Mouse (Mus musculus) ES-E14 (cell line): ENCODE results near the gene Ifitm6. TPM values are rescaled to one million over a fixed set of nuclear protein-coding genes. Genes with fewer than 3 reads are reported as not detected.

Source experiments
- DNase-seq: peaks from one replicate; pipeline ENCODE4 v3.0.0-alpha.2; 2013; ENCODE audit warnings: low read depth, low spot score
- H3K27ac ChIP-seq: 2 replicates; pipeline ENCODE4 v1.5.1; 2012; ENCODE audit warnings: low read depth, mild to moderate bottlenecking, low read length, moderate library complexity, mixed read lengths; ENCODE audit not compliant: poor library complexity, insufficient read depth, severe bottlenecking
- H3K36me3 ChIP-seq: 2 replicates; pipeline ENCODE4 v1.6.1; 2012; ENCODE audit warnings: mild to moderate bottlenecking, low read length, moderate library complexity, mixed read lengths; ENCODE audit not compliant: control insufficient read depth, poor library complexity, insufficient read depth, severe bottlenecking
- H3K4me1 ChIP-seq, 2 experiments: fragments of 150-350 bp in 1 of 2; sonication (generic) in 1 of 2; 2 replicates each; pipeline ENCODE4 v1.6.1; 2012; ENCODE audit warnings: low read length in 2 of 2, mild to moderate bottlenecking in 1 of 2, mixed read lengths in 1 of 2; ENCODE audit not compliant: control insufficient read depth in 2 of 2, insufficient read depth in 2 of 2, poor library complexity in 1 of 2
- H3K4me3 ChIP-seq, 2 experiments: fragments of 150-350 bp in 1 of 2; sonication (generic) in 1 of 2; 2 replicates each; pipeline ENCODE4 v1.5.1; 2012; ENCODE audit warnings: low read length in 2 of 2, low read depth in 1 of 2, mild to moderate bottlenecking in 1 of 2, mixed read lengths in 1 of 2; ENCODE audit not compliant: insufficient read depth in 1 of 2, poor library complexity in 1 of 2, severe bottlenecking in 1 of 2
- H3K9ac ChIP-seq: 2 replicates; pipeline ENCODE4 v1.6.1; 2012; ENCODE audit warnings: low read depth, mild to moderate bottlenecking, low read length, mixed read lengths; ENCODE audit not compliant: poor library complexity, insufficient read depth, severe bottlenecking
- H3K9me3 ChIP-seq: fragments of 150-350 bp; sonication (generic); 2 replicates; pipeline ENCODE4 v1.6.1; 2012; ENCODE audit warnings: low read depth, mild to moderate bottlenecking, low read length; ENCODE audit not compliant: control insufficient read depth, insufficient read depth
- CHD2 ChIP-seq: IDR thresholded peaks from 2 replicates; pipeline ENCODE4 v1.6.1; 2014; ENCODE audit warnings: mild to moderate bottlenecking, low read depth, low read length, inconsistent platforms
- HCFC1 ChIP-seq: IDR thresholded peaks from 2 replicates; pipeline ENCODE4 v1.6.1; 2012; ENCODE audit warnings: low read length, inconsistent platforms, borderline replicate concordance; ENCODE audit not compliant: insufficient read depth
- MAFK ChIP-seq: IDR thresholded peaks from 2 replicates; pipeline ENCODE4 v1.6.1; 2014; ENCODE audit warnings: mild to moderate bottlenecking, low read depth, low read length, inconsistent platforms; ENCODE audit not compliant: insufficient read depth
- ZC3H11A ChIP-seq: IDR thresholded peaks from 2 replicates; pipeline ENCODE4 v1.6.1; 2012; ENCODE audit warnings: low read depth, mild to moderate bottlenecking, inconsistent platforms, low read length, borderline replicate concordance
- ZNF384 ChIP-seq: IDR thresholded peaks from 2 replicates; pipeline ENCODE4 v1.6.1; 2012; ENCODE audit warnings: low read depth, low read length, inconsistent platforms
- in situ Hi-C, 2 experiments: fragments of 600-800 bp; cut with MboI; formaldehyde crosslinking; loops; one replicate each; pipeline ENCODE4 v1.15.1; 2025; ENCODE audit warnings: low sequenced_read_pairs in 2 of 2, inconsistent platforms in 1 of 2; ENCODE audit not compliant: unreplicated experiment in 2 of 2
- total RNA-seq: library from RNA; depleted of rRNA; stranded (reverse); fragments of 300-350 nt; gene quantifications from 2 replicates; pipeline ENCODE4 v1.2.3, GENCODE M21; 2012

Gene Ifitm6
- total RNA-seq, 1 experiment, result 0.36 TPM

DNA sequence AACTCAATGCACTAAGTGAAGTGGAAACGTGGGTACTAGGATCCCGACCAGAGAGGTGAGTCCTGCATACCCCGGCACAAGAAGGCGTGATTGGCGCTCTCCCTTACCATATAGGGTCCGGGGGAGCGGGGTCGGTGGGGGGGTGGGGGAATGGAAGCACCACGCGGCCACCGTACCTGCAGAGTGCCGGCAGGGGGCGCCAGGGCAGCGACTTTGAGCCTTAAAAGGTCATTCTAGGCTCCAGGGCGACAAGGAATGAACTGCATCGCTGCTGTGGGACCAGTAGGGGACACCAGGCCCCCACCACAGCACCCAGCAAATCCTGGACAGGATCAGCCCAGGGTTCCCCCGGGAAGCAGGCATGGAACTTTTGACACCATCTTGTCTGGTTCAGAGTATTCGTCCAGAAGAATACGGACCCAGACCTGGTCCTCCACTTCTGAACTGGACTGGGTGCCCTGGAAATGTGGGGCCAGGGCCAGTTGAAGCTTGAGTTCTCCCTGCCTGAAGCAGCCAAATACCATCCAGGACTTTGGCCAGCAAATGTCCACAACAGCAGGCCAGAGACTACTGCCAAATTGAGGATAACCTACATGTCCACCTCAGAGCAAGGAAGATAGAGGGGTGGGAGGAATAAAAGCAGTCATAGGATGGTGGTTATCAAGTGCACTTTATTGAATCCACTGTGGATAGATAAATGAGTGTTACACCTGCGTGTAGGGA, 8.6 kb downstream of the Ifitm6 start:
- in situ Hi-C loops, result no loop called here
- Histone ChIP-seq H3K4me1 (peaks cover 7 to 19% of the 10 kb centered on the region in 2 experiments; a peak in 2 of 4 replicates), H3K9me3 (no peaks in the 10 kb centered on the region), H3K9ac (peak overlapping the region; percentile 35; the same call in 1 of the 2 replicates), H3K36me3 (no peaks in the 10 kb centered on the region), H3K27ac (peak overlapping the region; percentile 91), H3K4me3 (peak overlapping the region; percentile 15 to 36; a peak in 3 of 4 replicates)
- TF ChIP-seq ZC3H11A (peak; percentile 92), MAFK (no peak), CHD2 (no peak), ZNF384 (no peak), HCFC1 (peak; percentile 61; the same call in 1 of the 2 replicates)
- DNase-seq, result peak; percentile 90

DNA sequence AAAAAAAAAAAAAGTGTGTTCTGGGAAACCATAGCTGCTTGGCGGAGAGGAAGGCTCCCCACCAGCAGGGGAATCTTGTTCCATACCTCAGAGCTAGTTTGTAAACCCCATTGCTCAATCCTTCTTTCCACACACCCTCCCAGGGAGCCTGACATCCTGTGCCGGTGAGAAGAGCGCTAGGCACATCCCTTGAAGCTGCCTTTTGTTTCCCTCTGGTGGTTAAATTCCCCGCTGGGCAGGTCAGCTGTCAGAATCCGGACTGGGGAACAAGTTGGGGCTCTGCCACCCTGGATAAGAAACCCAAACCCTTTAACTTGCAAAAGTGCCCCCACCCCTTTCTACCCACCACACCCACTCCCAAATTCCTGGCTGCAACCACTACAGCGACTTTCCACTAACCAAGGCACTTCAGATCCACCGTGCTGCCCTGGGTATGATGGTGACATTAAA, 9.4 kb downstream of the Ifitm6 start:
- H3K27ac ChIP-seq, result peak overlapping the region; percentile 91
- peak; percentile 54 for DNase-seq

DNA sequence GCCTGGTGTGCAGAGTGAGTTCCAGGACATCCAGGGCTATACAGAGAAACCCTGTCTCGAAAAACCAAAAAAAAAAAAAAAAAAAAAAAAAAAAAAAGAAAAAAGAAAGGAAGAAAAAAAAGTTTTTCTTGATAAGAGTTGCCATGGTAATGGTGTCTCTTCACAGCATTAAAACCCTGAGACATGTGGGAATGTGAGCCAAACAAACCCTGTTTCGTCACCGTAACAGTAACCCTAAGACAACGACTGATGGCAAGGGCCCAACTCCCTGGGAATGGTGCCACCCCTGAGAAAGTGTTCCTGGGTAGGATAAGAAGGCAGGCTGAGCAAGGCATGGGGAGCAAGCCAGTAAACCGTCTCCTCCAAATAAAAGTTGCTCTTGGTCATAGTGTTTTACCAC, 10.8 kb downstream of the Ifitm6 start:
- Histone ChIP-seq H3K9ac (no peak overlapping the region; the same call in 1 of the 2 replicates), H3K4me3 (no peak overlapping the region), H3K27ac (peak overlapping the region; percentile 91; the same call in 1 of the 2 replicates), H3K9me3 (no peaks in the 10 kb centered on the region), H3K4me1 (peaks cover 7 to 18% of the 10 kb centered on the region in 2 experiments; a peak in 2 of 4 replicates), H3K36me3 (no peaks in the 10 kb centered on the region)
- no peak for DNase-seq
- in situ Hi-C loops, result no loop called here
- no peak for TF ChIP-seq MAFK
- TF ChIP-seq ZNF384, result peak; percentile 70
- TF ChIP-seq ZC3H11A, result no peak
- no peak for TF ChIP-seq HCFC1

More for the DNA sequence above, 9.4 kb downstream of the Ifitm6 start:
- Histone ChIP-seq H3K9ac (peak overlapping the region; percentile 35), H3K4me1 (peaks cover 7 to 19% of the 10 kb centered on the region in 2 experiments; a peak in 2 of 4 replicates), H3K9me3 (no peaks in the 10 kb centered on the region), H3K36me3 (no peaks in the 10 kb centered on the region), H3K4me3 (peak overlapping the region; percentile 15 to 36; a peak in 3 of 4 replicates)
- in situ Hi-C loops, result no loop called here
- peak; percentile 72 for TF ChIP-seq ZNF384
- no peak for TF ChIP-seq HCFC1

DNA sequence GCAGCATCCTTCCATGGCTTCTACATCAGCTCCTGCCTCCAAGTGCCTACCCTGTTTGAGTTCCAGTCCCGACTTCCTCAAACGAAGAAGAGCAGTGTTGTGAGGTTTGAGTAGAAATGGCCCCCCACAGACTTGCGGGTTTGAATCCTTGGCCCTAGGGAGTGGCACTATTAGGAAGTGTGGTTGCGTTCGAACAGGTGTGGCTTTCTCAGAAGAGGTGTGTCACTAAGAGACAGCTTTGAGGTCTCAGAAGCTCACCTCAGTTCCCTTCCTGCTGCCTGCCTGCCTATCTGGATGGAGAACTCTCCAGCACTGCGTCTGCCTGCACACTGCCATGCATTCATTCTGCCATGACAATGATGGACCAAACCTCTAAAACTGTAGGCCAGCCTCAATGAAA, 11.3 kb downstream of the Ifitm6 start:
- Histone ChIP-seq H3K4me1 (peaks cover 7 to 18% of the 10 kb centered on the region in 2 experiments; a peak in 2 of 4 replicates), H3K36me3 (no peaks in the 10 kb centered on the region), H3K27ac (no peak overlapping the region; the same call in 1 of the 2 replicates), H3K4me3 (no peak overlapping the region), H3K9me3 (no peaks in the 10 kb centered on the region), H3K9ac (no peak overlapping the region)
- no peak for TF ChIP-seq CHD2
- no peak for TF ChIP-seq MAFK
- no peak for TF ChIP-seq HCFC1
- no peak for TF ChIP-seq ZNF384
- TF ChIP-seq ZC3H11A, result no peak
- in situ Hi-C loops, result no loop called here
- no peak for DNase-seq
